Mouse (Mus musculus): ENCODE results near the gene Olfr846. TPM values are rescaled to one million over a fixed set of nuclear protein-coding genes. Genes with fewer than 3 reads are reported as not detected.

Olfr846 gene
- not detected for polyA plus RNA-seq (2014; fragmentation: Illumina TruSeq; extraction: RNeasy Lipid Tissue Mini Kit (QIAGEN cat#74804); ENCODE audit: low read depth, low replicate concordance)

DNA sequence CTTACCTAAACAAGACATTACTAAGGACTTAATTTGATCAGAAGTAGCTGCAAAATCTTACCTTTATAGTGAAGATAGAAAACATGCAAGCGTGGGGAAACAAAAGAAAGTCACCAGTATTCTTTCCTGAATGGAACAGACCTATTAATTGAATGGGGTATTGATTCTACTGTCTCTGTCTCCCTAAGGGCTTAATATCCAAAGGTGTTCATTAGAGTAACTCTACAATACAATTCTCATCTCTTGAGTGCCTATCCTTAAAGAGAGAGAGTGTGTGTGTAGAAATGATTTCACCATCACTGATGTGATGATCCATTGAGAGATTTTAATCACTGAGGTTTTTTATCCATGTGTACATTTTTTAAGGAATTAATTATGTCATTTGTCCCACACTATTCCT, at the start of gene Olfr846:
Olfr846 (minus strand) TSS at position 101 of the 400 bp plus-strand sequence.

DNA sequence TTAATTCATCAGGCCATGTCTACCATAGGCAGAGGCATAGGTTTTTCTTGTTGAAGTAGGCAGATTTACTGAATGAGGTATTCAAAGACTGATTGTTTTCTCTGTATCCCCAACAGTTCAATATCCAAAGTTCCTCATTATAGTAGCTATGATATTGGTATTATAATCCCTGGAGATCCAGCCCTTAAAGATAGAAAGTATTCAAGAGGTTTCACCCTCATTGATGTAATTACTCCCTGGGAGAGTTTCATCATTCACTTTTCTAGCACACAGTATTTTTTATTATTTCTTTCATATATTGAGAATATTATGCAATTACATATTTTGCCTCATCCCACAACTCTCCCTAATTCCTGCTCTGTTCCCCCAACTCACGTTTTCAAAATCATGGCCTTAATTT, 14.8 kb upstream of the Olfr846 start, which contains the start of gene Olfr847:
Olfr847 (minus strand) TSS at position 101 of the 400 bp plus-strand sequence.

GRCm38 (mm10) chr9:19336157-19336556, 27.6 kb downstream of the Olfr846 start, which contains the start of gene Olfr845:
Olfr845 (plus strand) TSS chr9:19336457.

DNA sequence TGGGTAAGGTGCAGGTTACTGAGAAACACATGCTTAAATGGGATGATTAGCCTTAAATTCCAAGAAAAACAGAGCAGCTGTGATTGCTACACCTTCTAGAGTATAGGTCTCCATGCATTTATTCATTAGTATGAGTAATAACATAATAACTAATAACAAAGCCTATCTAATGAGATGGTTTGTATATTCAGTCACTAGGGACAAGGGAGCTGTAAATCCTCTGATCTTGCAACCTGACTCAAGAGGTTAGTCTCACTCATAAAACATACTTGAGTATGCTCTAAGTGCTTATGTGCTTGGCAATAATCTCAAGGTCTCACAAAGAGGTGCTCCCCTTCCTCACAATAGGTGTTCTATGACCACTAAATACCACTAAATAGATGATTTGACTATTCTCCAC, 47.8 kb downstream of the Olfr846 start, which contains the start of gene Olfr844:
Olfr844 (plus strand) TSS at position 301 of the 400 bp plus-strand sequence.

Other genes with a start within 250 kb of the Olfr846 start
- gene Olfr836, start 243.6 kb downstream of the Olfr846 start, polyA plus RNA-seq (2014; fragmentation: Illumina TruSeq; extraction: RNeasy Lipid Tissue Mini Kit (QIAGEN cat#74804); ENCODE audit: low read depth, low replicate concordance) = 0.08 TPM
- not detected for gene Olfr837, start 227.7 kb downstream of the Olfr846 start, polyA plus RNA-seq (2014; fragmentation: Illumina TruSeq; extraction: RNeasy Lipid Tissue Mini Kit (QIAGEN cat#74804); ENCODE audit: low read depth, low replicate concordance)
- gene Olfr839-ps1, start 186.7 kb downstream of the Olfr846 start, polyA plus RNA-seq (2014; fragmentation: Illumina TruSeq; extraction: RNeasy Lipid Tissue Mini Kit (QIAGEN cat#74804); ENCODE audit: low read depth, low replicate concordance) = not detected
- gene Olfr843, start 112.0 kb downstream of the Olfr846 start, polyA plus RNA-seq (2014; fragmentation: Illumina TruSeq; extraction: RNeasy Lipid Tissue Mini Kit (QIAGEN cat#74804); ENCODE audit: low read depth, low replicate concordance) = not detected
- not detected for gene Olfr844, start 47.7 kb downstream of the Olfr846 start, polyA plus RNA-seq (2014; fragmentation: Illumina TruSeq; extraction: RNeasy Lipid Tissue Mini Kit (QIAGEN cat#74804); ENCODE audit: low read depth, low replicate concordance)
- gene Olfr845, start 27.5 kb downstream of the Olfr846 start, polyA plus RNA-seq (2014; fragmentation: Illumina TruSeq; extraction: RNeasy Lipid Tissue Mini Kit (QIAGEN cat#74804); ENCODE audit: low read depth, low replicate concordance) = not detected
- gene Olfr847, start 14.7 kb upstream of the Olfr846 start, polyA plus RNA-seq (2014; fragmentation: Illumina TruSeq; extraction: RNeasy Lipid Tissue Mini Kit (QIAGEN cat#74804); ENCODE audit: low read depth, low replicate concordance) = not detected
- gene Olfr849, start 76.3 kb upstream of the Olfr846 start, polyA plus RNA-seq (2014; fragmentation: Illumina TruSeq; extraction: RNeasy Lipid Tissue Mini Kit (QIAGEN cat#74804); ENCODE audit: low read depth, low replicate concordance) = not detected
- not detected for gene Olfr850, start 114.2 kb upstream of the Olfr846 start, polyA plus RNA-seq (2014; fragmentation: Illumina TruSeq; extraction: RNeasy Lipid Tissue Mini Kit (QIAGEN cat#74804); ENCODE audit: low read depth, low replicate concordance)
- gene Olfr851, start 129.3 kb upstream of the Olfr846 start, polyA plus RNA-seq (2014; fragmentation: Illumina TruSeq; extraction: RNeasy Lipid Tissue Mini Kit (QIAGEN cat#74804); ENCODE audit: low read depth, low replicate concordance) = not detected
- not detected for gene Olfr853, start 177.1 kb upstream of the Olfr846 start, polyA plus RNA-seq (2014; fragmentation: Illumina TruSeq; extraction: RNeasy Lipid Tissue Mini Kit (QIAGEN cat#74804); ENCODE audit: low read depth, low replicate concordance)
- gene Olfr854, start 203.4 kb upstream of the Olfr846 start, polyA plus RNA-seq (2014; fragmentation: Illumina TruSeq; extraction: RNeasy Lipid Tissue Mini Kit (QIAGEN cat#74804); ENCODE audit: low read depth, low replicate concordance) = not detected
- gene Olfr855, start 218.6 kb upstream of the Olfr846 start, polyA plus RNA-seq (2014; fragmentation: Illumina TruSeq; extraction: RNeasy Lipid Tissue Mini Kit (QIAGEN cat#74804); ENCODE audit: low read depth, low replicate concordance) = not detected